Mouse (Mus musculus) left cerebral cortex, postnatal 25 days (tissue): ENCODE results near the gene Gm27021. TPM values are rescaled to one million over a fixed set of nuclear protein-coding genes. Genes with fewer than 3 reads are reported as not detected.

Experiments used
- DNase-seq, 2 experiments: peaks; one replicate each; pipeline ENCODE4 v3.0.0; 2022; ENCODE audit warnings: low spot score in 2 of 2, mixed read lengths in 1 of 2
- intact Hi-C: fragments of 180-260 bp; cut with DNase I; formaldehyde crosslinking; loops from one replicate; pipeline ENCODE4 v1.15.1; 2025
- total RNA-seq, 2 experiments: library from RNA; stranded (reverse); gene quantifications; 2 replicates each; pipeline ENCODE4 v1.2.3; 2021

Gm27021 gene
- total RNA-seq, 2 experiments from 2014 or later, result 0.62 TPM; not detected in 1

- intact Hi-C loops, result no loop called here
- no peak for DNase-seq
These were observed 11.4 kb downstream of the Gm27021 start for GRCm38 (mm10) chr8:120656322-120657052.

GRCm38 (mm10) chr8:120647532-120647931 is 20.3 kb downstream of the Gm27021 start, which contains the start of gene 1190005I06Rik:
Gene 1190005I06Rik, minus strand, starts transcription at chr8:120647632.
- DNase-seq, result no peak
- intact Hi-C loops, result no loop called here

DNA sequence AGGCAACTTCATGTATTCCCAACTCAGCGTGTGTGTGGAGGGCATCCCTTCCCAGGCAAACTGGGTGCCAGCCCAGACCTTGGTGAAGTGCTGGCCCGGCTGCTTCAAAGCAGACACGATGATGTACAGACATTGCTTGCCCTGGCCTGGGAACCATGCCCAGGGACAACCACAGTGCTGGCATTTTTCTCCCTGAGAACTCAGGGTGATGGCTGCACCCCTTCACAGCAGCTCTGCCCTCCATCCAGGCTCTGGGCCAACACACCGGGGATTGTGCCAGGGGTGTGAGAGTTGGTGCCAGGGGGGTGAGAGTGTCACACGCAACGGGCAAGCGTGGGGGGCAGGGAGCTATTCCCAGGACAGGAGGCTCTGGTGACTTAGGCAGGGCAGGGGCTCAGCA is 23.2 kb downstream of the Gm27021 start:
- peak; percentile 55 to 73 for DNase-seq
- intact Hi-C loops, result no loop called here

DNA sequence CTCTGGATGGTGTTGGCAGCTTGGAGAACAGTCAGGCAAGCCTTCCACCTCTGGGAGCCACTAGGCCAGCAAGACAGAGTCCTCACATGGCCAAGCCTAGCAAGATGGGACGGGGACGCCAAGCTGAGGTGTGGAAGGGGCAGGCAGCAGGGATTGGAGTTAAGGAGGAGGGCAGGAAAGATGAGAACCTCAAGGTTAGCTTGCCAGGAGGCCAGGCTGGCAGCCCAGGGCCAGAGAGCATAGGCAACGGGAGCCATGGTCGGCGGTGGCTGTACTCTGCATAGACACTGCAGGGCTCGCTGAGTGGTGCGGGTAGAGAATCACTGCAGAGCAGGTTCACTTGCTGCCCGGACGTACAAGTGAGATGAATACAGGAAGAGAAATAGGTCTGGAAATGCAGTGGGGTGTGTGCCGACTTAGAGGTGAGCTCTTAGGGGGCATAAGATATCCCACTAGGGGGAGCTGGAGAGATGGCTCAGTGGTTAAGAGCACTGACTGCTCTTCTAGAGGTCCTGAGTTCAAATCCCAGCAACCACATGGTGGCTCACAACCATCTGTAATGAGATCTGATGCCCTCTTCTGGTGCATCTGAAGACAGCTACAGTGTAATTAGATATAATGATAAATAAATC is 25.7 kb downstream of the Gm27021 start:
- intact Hi-C loops, result no loop called here
- DNase-seq, result no peak

- no peak for DNase-seq
- intact Hi-C loops, result no loop called here
These were observed 26.6 kb downstream of the Gm27021 start for GRCm38 (mm10) chr8:120641245-120641644.

DNA sequence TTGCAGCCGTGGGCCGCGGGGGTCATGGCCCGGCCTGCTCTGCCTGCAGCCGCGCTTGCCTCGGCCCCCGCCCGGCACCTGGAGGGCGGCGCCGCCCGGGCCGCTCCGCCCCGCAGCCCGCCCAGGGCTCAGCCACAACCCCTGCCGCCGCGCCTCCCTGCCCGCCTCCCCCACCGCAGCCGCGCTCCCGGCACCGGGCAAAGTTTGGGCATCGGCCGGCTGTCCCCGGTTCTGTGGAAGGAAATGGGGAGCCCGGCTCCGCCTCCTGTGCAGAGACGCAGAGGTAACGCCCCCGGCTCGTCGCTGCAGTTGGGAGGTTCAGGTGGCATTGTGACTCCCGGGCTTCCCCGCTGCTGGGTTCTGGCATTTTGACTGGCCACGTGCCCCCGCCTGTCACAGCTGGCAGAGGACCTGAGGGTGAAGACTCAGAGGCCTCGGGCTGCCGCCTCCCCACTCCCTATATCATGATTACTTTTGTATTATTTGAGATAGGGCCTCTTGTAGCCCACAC is 33.5 kb downstream of the Gm27021 start:
- intact Hi-C loops, result no loop called here
- DNase-seq, result peak; percentile 20 to 36

DNA sequence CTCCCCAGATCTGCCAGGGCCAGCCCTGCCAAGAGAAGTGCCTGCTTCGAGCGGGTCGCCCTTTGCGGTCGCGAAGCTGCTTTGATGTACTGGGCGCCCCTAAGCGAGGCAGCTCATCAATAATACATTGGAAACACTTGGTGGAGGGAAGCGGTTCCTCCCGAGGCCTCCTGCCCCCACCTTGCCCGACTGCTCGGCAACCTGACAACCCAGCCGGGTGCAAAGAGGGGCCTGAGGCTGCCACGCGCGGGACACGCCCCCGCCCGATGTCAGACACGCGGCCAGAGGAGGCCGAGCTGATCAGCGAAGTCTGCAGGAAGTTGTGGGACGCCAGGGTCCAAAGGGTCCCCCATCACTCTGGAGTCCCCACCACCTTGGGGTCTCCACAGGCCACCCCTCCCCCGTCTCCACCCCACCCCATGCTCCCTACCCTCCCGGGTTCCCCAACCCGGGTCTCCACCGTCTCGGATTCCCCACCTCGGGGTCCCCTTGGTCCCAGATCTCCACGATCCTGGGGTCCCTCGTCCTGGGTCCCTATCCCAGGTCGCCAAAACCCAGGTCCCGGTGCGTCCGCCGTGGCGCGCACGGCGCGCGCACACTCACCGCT is 34.1 kb downstream of the Gm27021 start:
- DNase-seq, result no peak
- intact Hi-C loops, result no loop called here

GRCm38 (mm10) chr8:120632969-120633664 is 34.8 kb downstream of the Gm27021 start:
- intact Hi-C loops, result no loop called here
- DNase-seq, result no peak

DNA sequence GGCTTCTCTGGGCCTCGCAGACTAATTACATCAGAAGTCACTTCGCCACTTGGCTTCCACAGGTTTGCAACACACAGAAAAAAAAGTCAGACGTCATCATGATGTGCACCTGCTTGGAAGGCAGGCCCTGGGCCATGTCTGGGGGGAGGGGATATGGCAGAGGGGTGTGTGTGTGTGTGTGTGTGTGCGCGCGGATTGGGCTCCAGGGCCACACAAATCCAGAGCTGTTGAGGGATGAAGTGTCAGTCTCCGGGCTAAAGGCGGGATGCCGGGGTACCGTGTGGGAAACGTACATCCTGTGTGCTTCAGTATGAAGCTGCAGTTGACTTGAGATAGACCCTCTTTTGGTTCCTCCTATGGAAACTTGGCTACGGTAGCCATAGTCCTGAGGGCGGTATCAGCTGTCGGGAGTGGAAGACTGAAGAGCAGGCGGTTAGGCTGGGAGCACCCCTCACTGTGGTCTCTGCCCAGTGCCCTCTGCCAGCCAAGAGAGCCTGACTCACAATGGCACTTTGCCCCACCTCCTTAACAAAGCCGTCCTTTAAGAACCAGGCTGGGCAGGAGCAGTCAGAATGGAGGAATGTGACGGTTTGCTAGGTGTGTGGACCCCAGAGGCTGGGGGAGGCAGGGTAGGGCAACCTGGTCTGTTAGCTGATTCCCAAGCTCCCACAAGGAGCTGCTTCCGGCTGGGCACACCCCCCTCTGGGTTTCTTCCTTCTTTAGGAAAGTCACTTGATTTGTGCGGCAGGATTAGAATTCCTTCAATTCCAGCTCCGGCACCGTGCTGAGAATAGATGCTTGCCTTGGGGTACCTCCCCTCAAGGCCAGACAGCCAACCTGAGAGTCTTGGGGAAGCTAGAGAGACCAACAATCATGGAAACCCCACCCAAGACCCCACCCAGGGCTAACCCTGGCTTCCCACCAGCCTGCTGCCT is 36.2 kb downstream of the Gm27021 start:
- intact Hi-C loops, result no loop called here
- DNase-seq, result no peak

DNA sequence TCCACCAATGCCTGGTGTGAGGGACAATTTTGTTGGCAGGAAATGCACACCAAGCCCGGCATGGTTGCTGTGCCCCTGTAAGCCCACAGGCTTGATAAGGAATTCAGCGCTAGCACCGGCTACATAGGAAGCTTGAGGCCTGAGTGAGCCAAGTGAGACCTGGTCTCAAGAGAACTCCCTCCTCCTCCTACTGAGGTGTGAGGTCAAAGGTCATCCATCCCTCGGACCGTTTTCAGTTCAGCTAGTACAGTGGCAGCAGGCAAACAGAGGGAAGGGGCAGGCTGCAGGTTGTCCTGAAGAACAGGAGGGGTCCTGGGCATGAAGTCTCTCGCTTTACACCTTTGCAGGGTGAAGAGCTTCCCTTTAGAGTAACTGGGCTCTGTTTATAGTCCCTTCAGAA is 37.0 kb downstream of the Gm27021 start:
- intact Hi-C loops, result no loop called here
- no peak for DNase-seq

GRCm38 (mm10) chr8:120630031-120630430 is 37.8 kb downstream of the Gm27021 start:
- intact Hi-C loops, result no loop called here
- DNase-seq, result no peak

GRCm38 (mm10) chr8:120627298-120627697 is 40.6 kb downstream of the Gm27021 start:
- intact Hi-C loops, result no loop called here
- no peak for DNase-seq

- no peak for DNase-seq
- intact Hi-C loops, result no loop called here
These were observed 41.4 kb downstream of the Gm27021 start for GRCm38 (mm10) chr8:120626461-120626860.

DNA sequence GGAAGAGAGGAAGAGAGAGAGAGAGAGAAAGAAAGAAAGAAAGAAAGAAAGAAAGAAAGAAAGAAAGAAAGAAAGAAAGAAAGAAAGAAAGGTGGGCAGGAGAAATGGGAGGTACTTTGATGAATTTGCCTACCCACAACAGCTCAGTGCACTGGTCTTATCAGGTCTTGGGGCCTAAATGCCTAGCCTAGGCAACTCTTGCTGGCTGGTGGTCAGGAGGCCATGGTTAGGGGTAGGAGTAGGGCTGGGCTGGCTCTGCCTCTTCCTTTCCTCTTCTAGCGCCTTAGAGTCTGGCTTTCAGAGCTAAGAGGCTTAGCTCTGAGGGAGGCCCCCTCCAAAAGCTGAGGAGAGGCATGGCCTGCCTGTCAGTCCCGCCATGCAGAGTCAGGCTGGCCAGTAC is 44.3 kb downstream of the Gm27021 start:
- intact Hi-C loops, result no loop called here
- DNase-seq, result no peak

GRCm38 (mm10) chr8:120622161-120622560 is 45.7 kb downstream of the Gm27021 start:
- intact Hi-C loops, result no loop called here

DNA sequence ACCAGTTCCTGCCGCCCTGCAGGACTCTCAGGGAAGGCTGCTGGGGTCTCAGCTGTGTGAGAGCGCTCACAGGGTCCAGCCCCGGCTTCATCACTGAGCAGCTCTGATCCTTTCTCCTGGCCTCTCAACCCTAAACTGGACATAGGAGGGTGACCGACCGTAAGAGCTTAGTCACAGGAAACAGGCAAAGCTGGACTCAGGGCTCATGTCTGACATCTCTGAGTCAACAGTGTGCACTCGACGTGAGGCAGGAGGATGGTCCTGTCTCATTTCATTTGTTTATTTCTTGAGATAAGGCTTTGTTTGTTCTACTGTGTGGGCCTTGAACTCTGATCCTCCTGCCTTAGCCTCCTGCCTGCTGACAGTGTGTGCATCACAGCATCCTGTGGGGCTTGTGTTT is 47.4 kb downstream of the Gm27021 start:
- intact Hi-C loops, result no loop called here
- no peak for DNase-seq

More at GRCm38 (mm10) chr8:120622161-120622560, 45.7 kb downstream of the Gm27021 start:
- no peak for DNase-seq

- intact Hi-C loops, result no loop called here
These were observed 48.4 kb downstream of the Gm27021 start for GRCm38 (mm10) chr8:120619235-120620180.

DNA sequence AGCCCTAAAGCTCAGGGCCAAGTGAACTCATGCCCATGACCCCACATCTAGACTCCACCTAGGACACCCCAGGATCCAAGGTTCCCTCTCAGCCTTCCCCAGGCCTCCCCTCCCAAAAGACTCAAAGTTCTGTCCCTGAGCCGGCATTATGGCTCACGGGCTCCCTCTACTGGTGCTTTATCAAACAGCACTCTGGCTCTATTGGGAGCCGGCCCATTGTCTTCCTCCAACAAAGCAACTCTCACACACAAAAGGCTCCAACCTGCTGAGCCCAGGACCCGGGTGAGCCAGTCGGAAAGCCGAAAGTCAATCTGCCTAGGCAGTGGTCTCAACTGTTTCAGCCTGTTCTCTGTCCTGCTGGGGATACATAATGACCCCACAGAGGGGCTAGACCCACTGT is 49.8 kb downstream of the Gm27021 start:
- intact Hi-C loops, result no loop called here
- peak; percentile 59 to 68 for DNase-seq

More at GRCm38 (mm10) chr8:120619235-120620180, 48.4 kb downstream of the Gm27021 start:
- DNase-seq, result peak in 1 of 2 experiments; percentile 51
